Mouse (Mus musculus): ENCODE results near the gene Rnf215. TPM values are rescaled to one million over a fixed set of nuclear protein-coding genes. Genes with fewer than 3 reads are reported as not detected.

The Rnf215 gene
- total RNA-seq, 2 experiments from 2014 or later = 32.1 to 32.6 TPM

GRCm38 (mm10) chr11:4186486-4187317 is 51.7 kb downstream of the Rnf215 start, which contains the start of gene Tbc1d10a:
Tbc1d10a (plus strand) TSS chr11:4186789.
- peak; percentile 97 to 99 for DNase-seq (ENCODE audit: extremely low spot score in 1 of 2, low spot score in 2 of 2)
- TF ChIP-seq CTCF (IDR thresholded peaks at IDR 0.05) = no peak; the same call in 1 of the 2 replicates
- Histone ChIP-seq H3K27ac (peak within 1 kb of the TSS; percentile 94), H3K4me3 (peak within 1 kb of the TSS; percentile 85)
- intact Hi-C loops (cut with DNase I) = loop anchor here (1.0 kb wide), 1 partner anchor 51 kb away; the partner anchor contains the start of gene Rnf215

- H3K4me3 ChIP-seq = peak overlapping the region; percentile 85
- intact Hi-C loops (cut with DNase I) = no loop called here
- peak overlapping the region; percentile 94 for H3K27ac ChIP-seq
- TF ChIP-seq CTCF (IDR thresholded peaks at IDR 0.05) = no peak
- DNase-seq (ENCODE audit: extremely low spot score in 1 of 2, low spot score in 2 of 2) = no peak
These were observed 52.3 kb downstream of the Rnf215 start for GRCm38 (mm10) chr11:4187318-4187700.

- Histone ChIP-seq H3K4me3 (no peak overlapping the region), H3K27ac (peak overlapping the region; percentile 9)
- no peak for TF ChIP-seq CTCF (IDR thresholded peaks at IDR 0.05)
- DNase-seq (ENCODE audit: extremely low spot score in 1 of 2, low spot score in 2 of 2) = no peak
- intact Hi-C loops (cut with DNase I) = no loop called here
These were observed 54.2 kb downstream of the Rnf215 start for GRCm38 (mm10) chr11:4189182-4189581.

GRCm38 (mm10) chr11:4190677-4191076 is 55.7 kb downstream of the Rnf215 start:
- intact Hi-C loops (cut with DNase I) = no loop called here
- H3K27ac ChIP-seq = peak overlapping the region; percentile 67
- H3K4me3 ChIP-seq = no peak overlapping the region
- DNase-seq (ENCODE audit: extremely low spot score in 1 of 2, low spot score in 2 of 2) = no peak
- TF ChIP-seq CTCF (IDR thresholded peaks at IDR 0.05) = no peak

Small RNA genes lying within 50 kb of the gene (microRNA-seq; reads per million reads assigned to microRNA genes)
- gene Mir3060 = 1.5 to 3.6 reads per million in 2 experiments

Other genes with a start within 250 kb of the Rnf215 start
- under 1 TPM; 0.54 to 0.61 TPM for gene 4921536K21Rik, start 240.1 kb upstream of the Rnf215 start, total RNA-seq (2021)
- 10 to 100 TPM; 23.1 to 24.9 TPM for gene Dusp18, start 240.0 kb upstream of the Rnf215 start, total RNA-seq (2021)
- gene Slc35e4, start 220.5 kb upstream of the Rnf215 start, total RNA-seq (2021) = 10 to 100 TPM; 19.1 to 20.9 TPM
- 10 to 100 TPM; 17.1 to 20.7 TPM for gene Tcn2, start 203.0 kb upstream of the Rnf215 start, total RNA-seq (2021)
- 10 to 100 TPM; 29.1 to 40.2 TPM for gene Pes1, start 171.2 kb upstream of the Rnf215 start, total RNA-seq (2021)
- gene 4930556J24Rik, start 158.4 kb upstream of the Rnf215 start, total RNA-seq (2021) = under 1 TPM in 1 of 2 experiments, not detected in 1; 0.29 TPM
- 1 to 10 TPM; 9.8 to 9.9 TPM for gene Gal3st1, start 151.6 kb upstream of the Rnf215 start, total RNA-seq (2021)
- gene Sec14l4, start 103.7 kb upstream of the Rnf215 start, total RNA-seq (2021) = not detected
- 1 to 10 TPM; 1.3 to 1.4 TPM for gene Sec14l3, start 70.4 kb upstream of the Rnf215 start, total RNA-seq (2021)
- gene Mtfp1, start 39.8 kb upstream of the Rnf215 start, total RNA-seq (2021) = 100 to 1,000 TPM in 1 of 2 experiments, 10 to 100 TPM in 1; 91.0 to 101 TPM
- 10 to 100 TPM; 37.7 to 45.2 TPM for gene Sec14l2, start 11.8 kb upstream of the Rnf215 start, total RNA-seq (2021)
- gene Ccdc157, start 25.1 kb downstream of the Rnf215 start, total RNA-seq (2021) = 10 to 100 TPM; 16.4 to 17.9 TPM
- gene Sf3a1, start 25.1 kb downstream of the Rnf215 start, total RNA-seq (2021) = 10 to 100 TPM; 63.8 to 67.4 TPM
- gene Tbc1d10a, start 51.6 kb downstream of the Rnf215 start, total RNA-seq (2021) = 10 to 100 TPM; 35.3 to 36.6 TPM
- gene Castor1, start 83.0 kb downstream of the Rnf215 start, total RNA-seq (2021) = 1 to 10 TPM; 3.9 to 4.2 TPM
- not detected for gene Osm, start 101.2 kb downstream of the Rnf215 start, total RNA-seq (2021)
- 1 to 10 TPM in 1 of 2 experiments, under 1 TPM in 1; 0.70 to 1.2 TPM for gene Lif, start 122.4 kb downstream of the Rnf215 start, total RNA-seq (2021)

All from left cerebral cortex, adult 2 months (tissue).